Mouse (Mus musculus) monocyte, adult 59 days (primary cell): ENCODE measurements around the gene Gm26992. TPM values are rescaled to one million over a fixed set of nuclear protein-coding genes. Genes with fewer than 3 reads are reported as not detected.

Source experiments
- total RNA-seq, 2 experiments: library from RNA; stranded (reverse); gene quantifications; one replicate each; pipeline ENCODE4 v1.2.4; 2023

Gm26992 gene
- not detected for total RNA-seq

GRCm38 (mm10) chrX:103421710-103422109 lies at the start of gene Gm26992:
Gene Gm26992 (plus strand): TSS chrX:103422010.

GRCm38 (mm10) chrX:103414167-103414566 lies 7.6 kb upstream of the Gm26992 start, which contains the start of gene Tsx:
Gene Tsx (plus strand): TSS chrX:103414467.

Other genes starting within 250 kb of the Gm26992 start
- gene Nap1l2, start 235.4 kb upstream of the Gm26992 start, total RNA-seq: under 1 TPM; 0.26 to 0.27 TPM
- not detected for gene Cdx4, start 100.6 kb upstream of the Gm26992 start, total RNA-seq
- under 1 TPM; 0.18 to 0.24 TPM for gene Chic1, start 65.5 kb upstream of the Gm26992 start, total RNA-seq
- not detected for gene Tsx, start 7.5 kb upstream of the Gm26992 start, total RNA-seq
- gene Zcchc13, start 208.6 kb downstream of the Gm26992 start, total RNA-seq: not detected